Mouse (Mus musculus): ENCODE measurements at regions not wholly inside any gene's neighbourhood (a gene's known extent, or its start where the extent isn't known, plus 50 kb on each side); places are given as distances from the start of the nearest gene placed in this dataset.
A peak's percentile ranks its signal among the peaks of the same experiment; 100 is the strongest.
"Not testable (repeated sequence)": the region's sequence is repeated elsewhere in the genome, so short reads cannot be mapped to it uniquely, and the experiment has no call there.

GRCm38 (mm10) chr5:102123285-102123684, 53.6 kb upstream of the Wdfy3 start:
- Histone ChIP-seq H3K27me3 (ENCODE audit: control insufficient read depth, insufficient read depth, low read length) (no peaks in the 10 kb centered on the region), H3K36me3 (ENCODE audit: control insufficient read depth, insufficient read depth, low read length) (no peaks in the 10 kb centered on the region), H3K9me3 (ENCODE audit: control insufficient read depth, low read length) (no peaks in the 10 kb centered on the region), H3K27ac (ENCODE audit: low read depth, low read length) (no peak overlapping the region), H3K4me2 (ENCODE audit: low read depth) (no peak overlapping the region), H3K4me1 (ENCODE audit: control insufficient read depth, insufficient read depth, low read length) (no peaks in the 10 kb centered on the region), H3K4me3 (ENCODE audit: low read depth, low read length) (no peak overlapping the region), H3K9ac (ENCODE audit: low read length) (no peak overlapping the region)
- ATAC-seq (ENCODE audit: insufficient read depth, low FRiP score, low TSS enrichment) = no peak
- no peak for DNase-seq (ENCODE audit: low spot score)
- WGBS = 56% methylated on average over 6 of the region's 6 CpGs

- Histone ChIP-seq H3K4me1 (ENCODE audit: control insufficient read depth, insufficient read depth, low read length) (no peaks in the 10 kb centered on the region), H3K9me3 (ENCODE audit: control insufficient read depth, low read length) (no peaks in the 10 kb centered on the region), H3K27ac (ENCODE audit: low read depth, low read length) (no peak overlapping the region), H3K4me2 (ENCODE audit: low read depth) (no peak overlapping the region), H3K27me3 (ENCODE audit: control insufficient read depth, insufficient read depth, low read length) (no peaks in the 10 kb centered on the region), H3K36me3 (ENCODE audit: control insufficient read depth, insufficient read depth, low read length) (no peaks in the 10 kb centered on the region), H3K4me3 (ENCODE audit: low read depth, low read length) (no peak overlapping the region), H3K9ac (ENCODE audit: low read length) (no peak overlapping the region)
- ATAC-seq (ENCODE audit: insufficient read depth, low FRiP score, low TSS enrichment) (no peak), DNase-seq (ENCODE audit: low spot score) (peak; percentile 57)
- WGBS = 13% methylated on average over 3 of the region's 3 CpGs
Observed at GRCm38 (mm10) chr5:102126737-102127136, 57.0 kb upstream of the Wdfy3 start.

DNA sequence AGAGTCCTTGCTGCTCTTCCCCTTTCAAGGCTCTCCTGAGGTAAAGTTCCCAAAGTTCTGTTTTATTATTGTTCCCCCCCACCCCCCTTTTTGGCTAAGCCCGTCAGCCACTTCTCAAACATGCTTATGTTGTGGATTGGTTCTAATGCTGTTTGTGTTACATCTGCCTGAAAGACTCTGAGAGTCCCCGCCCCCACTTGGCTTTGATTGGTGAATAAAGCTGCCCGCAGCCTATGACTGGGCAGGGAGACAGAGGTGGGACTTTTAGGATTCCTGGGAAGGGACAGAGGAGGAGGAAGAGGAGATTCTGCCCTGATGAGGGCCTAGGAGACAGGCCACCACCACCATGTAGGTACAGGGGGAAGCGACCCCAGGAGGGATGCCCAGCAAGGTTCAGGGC, 78.3 kb upstream of the Wdfy3 start:
- H3K4me3 ChIP-seq (ENCODE audit: low read depth, low read length) = no peak overlapping the region
- no peak overlapping the region for H3K9ac ChIP-seq (ENCODE audit: low read length)
- H3K9me3 ChIP-seq (ENCODE audit: control insufficient read depth, low read length) = no peaks in the 10 kb centered on the region
- H3K4me1 ChIP-seq (ENCODE audit: control insufficient read depth, insufficient read depth, low read length) = no peaks in the 10 kb centered on the region
- 83% methylated on average over 4 of the region's 4 CpGs for WGBS
- H3K4me2 ChIP-seq (ENCODE audit: low read depth) = no peak overlapping the region
- no peaks in the 10 kb centered on the region for H3K36me3 ChIP-seq (ENCODE audit: control insufficient read depth, insufficient read depth, low read length)
- ATAC-seq (ENCODE audit: insufficient read depth, low FRiP score, low TSS enrichment) (no peak), DNase-seq (ENCODE audit: low spot score) (no peak)
- H3K27ac ChIP-seq (ENCODE audit: low read depth, low read length) = no peak overlapping the region
- no peaks in the 10 kb centered on the region for H3K27me3 ChIP-seq (ENCODE audit: control insufficient read depth, insufficient read depth, low read length)

DNA sequence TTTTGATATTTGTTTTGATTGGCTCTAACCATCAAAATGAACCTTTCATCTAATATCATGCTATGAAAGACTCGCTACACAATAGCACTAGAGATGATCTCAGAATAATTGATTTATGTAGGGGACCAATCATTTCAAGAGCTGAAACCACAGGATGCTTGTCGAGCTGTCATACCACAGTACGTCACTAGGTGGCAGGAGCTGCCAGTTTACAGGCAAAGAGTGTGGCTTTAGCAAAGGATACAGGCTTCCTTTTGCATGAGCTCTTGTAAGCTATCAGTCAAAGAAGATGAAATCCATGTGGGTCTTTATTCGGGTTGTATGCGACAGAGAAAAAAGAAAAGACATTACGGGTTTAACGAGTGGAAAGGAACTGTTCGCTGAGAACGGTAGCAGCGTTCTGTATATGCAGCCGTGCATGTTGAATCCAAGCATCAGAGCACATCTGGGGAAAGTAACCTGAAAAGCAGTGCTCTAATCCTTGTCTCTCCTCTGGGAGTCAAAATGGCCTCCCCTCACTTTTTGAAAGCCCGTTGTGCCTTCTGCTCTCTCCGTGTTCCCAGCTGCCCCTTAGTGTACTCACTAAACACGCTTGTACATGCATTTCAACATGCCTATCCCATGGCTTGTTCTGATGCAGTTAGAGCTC, 79.9 kb upstream of the Wdfy3 start:
- Histone ChIP-seq H3K9ac (ENCODE audit: low read length) (no peak overlapping the region), H3K4me3 (ENCODE audit: low read depth, low read length) (no peak overlapping the region), H3K9me3 (ENCODE audit: control insufficient read depth, low read length) (no peaks in the 10 kb centered on the region), H3K4me1 (ENCODE audit: control insufficient read depth, insufficient read depth, low read length) (no peaks in the 10 kb centered on the region), H3K4me2 (ENCODE audit: low read depth) (no peak overlapping the region), H3K27ac (ENCODE audit: low read depth, low read length) (no peak overlapping the region), H3K27me3 (ENCODE audit: control insufficient read depth, insufficient read depth, low read length) (no peaks in the 10 kb centered on the region), H3K36me3 (ENCODE audit: control insufficient read depth, insufficient read depth, low read length) (no peaks in the 10 kb centered on the region)
- peak; percentile 85 for DNase-seq (ENCODE audit: low spot score)
- whole genome bisulfite sequencing = 48% methylated on average over 14 of the region's 14 CpGs
- ATAC-seq (ENCODE audit: insufficient read depth, low FRiP score, low TSS enrichment) = 0 out of 2 replicates have a peak, but pooled peaks have one; percentile 55

GRCm38 (mm10) chr5:102159621-102160020, 89.9 kb upstream of the Wdfy3 start:
- H3K4me3 ChIP-seq (ENCODE audit: low read depth, low read length) = no peak overlapping the region
- no peak overlapping the region for H3K4me2 ChIP-seq (ENCODE audit: low read depth)
- no peaks in the 10 kb centered on the region for H3K9me3 ChIP-seq (ENCODE audit: control insufficient read depth, low read length)
- no peaks in the 10 kb centered on the region for H3K36me3 ChIP-seq (ENCODE audit: control insufficient read depth, insufficient read depth, low read length)
- H3K27me3 ChIP-seq (ENCODE audit: control insufficient read depth, insufficient read depth, low read length) = no peaks in the 10 kb centered on the region
- WGBS = 41% methylated on average over 2 of the region's 2 CpGs
- H3K4me1 ChIP-seq (ENCODE audit: control insufficient read depth, insufficient read depth, low read length) = no peaks in the 10 kb centered on the region
- no peak for ATAC-seq (ENCODE audit: insufficient read depth, low FRiP score, low TSS enrichment)
- no peak overlapping the region for H3K27ac ChIP-seq (ENCODE audit: low read depth, low read length)
- no peak for DNase-seq (ENCODE audit: low spot score)
- H3K9ac ChIP-seq (ENCODE audit: low read length) = no peak overlapping the region

DNA sequence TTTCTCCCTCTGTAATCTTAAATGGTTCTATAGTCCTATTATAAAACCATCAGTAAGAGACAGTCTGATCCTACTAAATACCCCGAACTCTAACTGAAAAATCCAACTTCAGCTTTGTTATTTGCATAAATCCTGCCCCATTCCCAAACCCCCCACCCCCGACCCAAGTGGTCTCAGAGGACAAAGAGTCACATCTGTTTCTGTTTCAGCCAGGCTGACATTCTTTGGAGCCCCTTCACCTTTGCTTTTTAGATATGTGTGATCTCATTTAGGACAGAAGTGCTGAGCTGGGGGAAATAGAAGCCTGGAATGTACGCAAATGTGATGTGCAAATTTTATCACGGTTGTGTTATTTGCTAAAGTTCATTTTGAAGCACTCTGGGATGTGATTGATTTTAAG, 98.3 kb upstream of the Wdfy3 start:
- H3K9me3 ChIP-seq (ENCODE audit: control insufficient read depth, low read length) = no peaks in the 10 kb centered on the region
- H3K27ac ChIP-seq (ENCODE audit: low read depth, low read length) = no peak overlapping the region
- H3K27me3 ChIP-seq (ENCODE audit: control insufficient read depth, insufficient read depth, low read length) = no peaks in the 10 kb centered on the region
- H3K4me2 ChIP-seq (ENCODE audit: low read depth) = no peak overlapping the region
- H3K36me3 ChIP-seq (ENCODE audit: control insufficient read depth, insufficient read depth, low read length) = no peaks in the 10 kb centered on the region
- DNase-seq (ENCODE audit: low spot score) (no peak), ATAC-seq (ENCODE audit: insufficient read depth, low FRiP score, low TSS enrichment) (no peak)
- H3K9ac ChIP-seq (ENCODE audit: low read length) = no peak overlapping the region
- H3K4me1 ChIP-seq (ENCODE audit: control insufficient read depth, insufficient read depth, low read length) = no peaks in the 10 kb centered on the region
- no peak overlapping the region for H3K4me3 ChIP-seq (ENCODE audit: low read depth, low read length)
- WGBS = 39% methylated on average over 4 of the region's 4 CpGs

DNA sequence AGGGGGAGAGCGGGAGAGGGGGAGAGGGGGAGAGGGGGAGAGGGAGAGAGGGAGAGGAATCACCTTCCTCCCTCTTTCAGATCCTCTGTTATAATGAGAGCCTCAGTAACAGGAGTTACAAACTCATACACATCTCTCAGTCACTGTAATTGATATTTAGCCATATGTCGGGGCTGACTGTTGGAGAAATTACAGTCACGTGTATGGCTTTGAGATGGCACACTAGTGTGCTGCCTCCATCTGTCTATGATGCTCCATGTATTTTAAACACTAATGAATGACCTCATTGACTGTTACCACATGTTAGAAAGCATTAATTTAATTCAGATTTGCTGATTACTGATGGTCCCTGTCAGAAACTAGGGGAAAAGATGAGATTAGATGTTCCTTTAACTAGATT, 102.1 kb upstream of the Wdfy3 start:
- Histone ChIP-seq H3K9me3 (ENCODE audit: control insufficient read depth, low read length) (no peaks in the 10 kb centered on the region), H3K27ac (ENCODE audit: low read depth, low read length) (no peak overlapping the region), H3K27me3 (ENCODE audit: control insufficient read depth, insufficient read depth, low read length) (no peaks in the 10 kb centered on the region), H3K9ac (ENCODE audit: low read length) (no peak overlapping the region), H3K4me1 (ENCODE audit: control insufficient read depth, insufficient read depth, low read length) (no peaks in the 10 kb centered on the region), H3K36me3 (ENCODE audit: control insufficient read depth, insufficient read depth, low read length) (no peaks in the 10 kb centered on the region), H3K4me2 (ENCODE audit: low read depth) (no peak overlapping the region), H3K4me3 (ENCODE audit: low read depth, low read length) (no peak overlapping the region)
- DNase-seq (ENCODE audit: low spot score) (no peak), ATAC-seq (ENCODE audit: insufficient read depth, low FRiP score, low TSS enrichment) (no peak)
- 92% methylated on average over 2 of the region's 3 CpGs for whole genome bisulfite sequencing

DNA sequence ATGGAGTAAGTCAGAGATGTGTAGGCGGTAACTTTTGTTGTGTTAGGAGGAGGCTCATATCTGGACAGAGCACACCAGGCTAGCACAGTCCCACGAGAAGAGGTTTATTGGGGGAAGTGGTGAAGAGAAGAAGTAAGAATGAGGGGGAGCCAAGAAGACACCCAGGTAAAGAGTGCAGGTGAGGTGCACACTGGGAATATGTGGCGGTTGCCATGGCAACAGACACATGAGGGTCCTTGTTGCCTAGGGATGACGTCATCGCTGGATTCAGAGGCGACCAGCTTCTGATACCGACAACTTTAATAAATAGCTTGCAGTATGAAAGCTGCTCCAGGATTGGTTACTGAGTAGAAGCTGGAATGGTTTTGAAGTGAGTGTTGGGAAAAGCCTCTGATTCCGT, 110.5 kb upstream of the Wdfy3 start:
- ATAC-seq (ENCODE audit: insufficient read depth, low FRiP score, low TSS enrichment) (no peak), DNase-seq (ENCODE audit: low spot score) (no peak)
- Histone ChIP-seq H3K9ac (ENCODE audit: low read length) (no peak overlapping the region), H3K4me3 (ENCODE audit: low read depth, low read length) (no peak overlapping the region), H3K9me3 (ENCODE audit: control insufficient read depth, low read length) (no peaks in the 10 kb centered on the region), H3K4me2 (ENCODE audit: low read depth) (no peak overlapping the region), H3K36me3 (ENCODE audit: control insufficient read depth, insufficient read depth, low read length) (no peaks in the 10 kb centered on the region), H3K27me3 (ENCODE audit: control insufficient read depth, insufficient read depth, low read length) (no peaks in the 10 kb centered on the region), H3K4me1 (ENCODE audit: control insufficient read depth, insufficient read depth, low read length) (no peaks in the 10 kb centered on the region), H3K27ac (ENCODE audit: low read depth, low read length) (no peak overlapping the region)
- 86% methylated on average over 8 of the region's 8 CpGs for WGBS

DNA sequence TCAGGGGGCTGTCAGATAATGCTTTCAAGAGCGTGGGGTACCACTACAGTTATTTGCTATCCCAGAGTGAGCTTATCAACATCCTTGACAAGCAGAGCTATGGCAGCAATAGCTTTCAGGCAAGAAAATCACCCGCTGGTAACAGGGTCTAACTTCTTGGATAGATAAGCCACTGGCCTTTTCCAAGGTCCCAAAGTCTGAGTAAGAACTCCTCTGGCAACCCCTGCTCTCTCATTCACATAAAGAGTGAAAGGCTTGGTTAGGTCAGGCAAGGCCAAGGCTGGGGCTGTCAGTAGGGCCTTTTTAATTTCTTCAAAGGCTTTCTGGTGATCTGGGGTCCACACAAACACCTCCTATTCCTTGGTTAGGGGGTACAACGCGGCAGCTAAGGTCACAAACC, 119.2 kb upstream of the Wdfy3 start:
- not testable (repeated sequence) for H3K9me3 ChIP-seq (ENCODE audit: control insufficient read depth, low read length); H3K4me1 ChIP-seq (ENCODE audit: control insufficient read depth, insufficient read depth, low read length); H3K4me3 ChIP-seq (ENCODE audit: low read depth, low read length); H3K9ac ChIP-seq (ENCODE audit: low read length); H3K36me3 ChIP-seq (ENCODE audit: control insufficient read depth, insufficient read depth, low read length); ATAC-seq (ENCODE audit: insufficient read depth, low FRiP score, low TSS enrichment); DNase-seq (ENCODE audit: low spot score); H3K4me2 ChIP-seq (ENCODE audit: low read depth); H3K27ac ChIP-seq (ENCODE audit: low read depth, low read length); H3K27me3 ChIP-seq (ENCODE audit: control insufficient read depth, insufficient read depth, low read length)
- WGBS = 92% methylated on average over 4 of the region's 4 CpGs

All from neural tube, embryonic 11.5 days (tissue).